Mouse (Mus musculus) bone marrow macrophage, adult 2 months (primary cell): ENCODE measurements around the gene Olfr577. TPM values are rescaled to one million over a fixed set of nuclear protein-coding genes. Genes with fewer than 3 reads are reported as not detected.

ENCODE experiments used
- H3K27ac ChIP-seq: 2 replicates; pipeline ENCODE4 v1.5.1; 2012; ENCODE audit warnings: low read depth, low read length; ENCODE audit not compliant: insufficient read depth
- H3K4me1 ChIP-seq: 2 replicates; pipeline ENCODE4 v1.6.1; 2012; ENCODE audit warnings: low read length; ENCODE audit not compliant: control insufficient read depth, insufficient read depth
- H3K4me3 ChIP-seq: 2 replicates; pipeline ENCODE4 v1.5.1; 2012; ENCODE audit warnings: mild to moderate bottlenecking, low read length, moderate library complexity; ENCODE audit not compliant: insufficient read depth
- CTCF ChIP-seq: IDR thresholded peaks from 2 replicates; pipeline ENCODE4 v1.5.1; 2012; ENCODE audit warnings: low read depth, mild to moderate bottlenecking, low read length, moderate library complexity
- POLR2A ChIP-seq: IDR thresholded peaks from 2 replicates; pipeline ENCODE4 v1.6.1; 2012; ENCODE audit warnings: mild to moderate bottlenecking, low read depth, low read length, borderline replicate concordance
- polyA plus RNA-seq: library from polyadenylated mRNA; stranded (reverse); fragments of >200 nt; gene quantifications from 2 replicates; pipeline ENCODE4 v1.2.4, GENCODE M21; 2012; ENCODE audit not compliant: missing spikeins, insufficient read depth, insufficient read length

Gene Olfr577
- polyA plus RNA-seq: not detected in 2 replicates

- Histone ChIP-seq H3K4me3 (no peak within 1 kb of the TSS), H3K27ac (no peak within 1 kb of the TSS), H3K4me1 (no peaks in the 10 kb centered on the region)
- TF ChIP-seq POLR2A (no peak), CTCF (no peak)
Measured at GRCm38 (mm10) chr7:102975843-102976242, at the start of gene Olfr577. Gene Olfr577 (minus strand): TSS chr7:102975943.

DNA sequence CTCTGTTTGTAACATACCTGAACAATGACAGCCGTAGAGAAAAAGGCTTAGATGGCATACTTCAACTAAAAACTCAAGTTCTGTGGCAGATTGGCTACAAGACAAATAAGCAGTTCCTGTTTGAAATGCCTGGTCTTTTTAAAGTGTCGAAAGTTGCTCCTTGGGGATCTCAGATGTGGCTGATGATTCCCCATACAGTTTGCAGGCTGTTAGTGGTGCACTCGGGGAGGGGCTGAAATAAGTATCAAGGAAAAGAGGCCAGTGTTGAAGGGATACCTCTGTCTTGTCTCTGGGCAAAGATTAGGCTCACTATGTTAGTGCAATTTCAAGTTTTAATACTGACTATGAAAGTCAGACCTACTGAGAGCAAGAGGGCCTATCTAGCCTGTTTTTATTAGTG is 13.5 kb upstream of the Olfr577 start, which contains the start of gene Olfr578:
Gene Olfr578, minus strand, starts transcription at position 101 of the 400 bp plus-strand sequence.
- Histone ChIP-seq H3K27ac (no peak within 1 kb of the TSS), H3K4me3 (no peak within 1 kb of the TSS), H3K4me1 (no peaks in the 10 kb centered on the region)
- TF ChIP-seq CTCF (no peak), POLR2A (no peak)

- H3K27ac ChIP-seq: no peak overlapping the region
- H3K4me3 ChIP-seq: no peak overlapping the region
- no peaks in the 10 kb centered on the region for H3K4me1 ChIP-seq
- TF ChIP-seq CTCF: no peak
- TF ChIP-seq POLR2A: no peak
Measured at GRCm38 (mm10) chr7:102974399-102974798, 1.3 kb downstream of the Olfr577 start.

DNA sequence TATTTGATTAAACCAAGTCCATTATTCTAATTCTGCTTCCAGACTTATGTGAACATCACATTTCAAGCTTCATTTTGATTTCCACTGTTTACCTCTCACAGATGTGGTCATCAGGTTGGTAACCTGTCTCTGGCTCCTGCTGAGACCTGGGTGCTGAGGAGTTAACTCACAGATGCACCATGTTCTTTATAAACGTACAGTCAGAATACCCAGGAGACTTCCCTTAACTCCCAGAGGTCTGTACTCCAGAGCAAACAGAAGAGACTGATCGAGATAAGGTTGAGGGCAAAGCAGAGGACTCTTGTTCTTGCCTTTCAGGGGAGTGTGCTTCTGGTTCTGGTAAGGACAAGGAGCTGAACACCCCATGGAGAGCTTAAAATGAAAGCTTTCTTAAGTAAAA is 13.4 kb downstream of the Olfr577 start, which contains the start of gene Olfr576:
Gene Olfr576, plus strand, starts transcription at position 301 of the 400 bp plus-strand sequence.
- Histone ChIP-seq H3K4me1 (no peaks in the 10 kb centered on the region), H3K27ac (no peak within 1 kb of the TSS), H3K4me3 (no peak within 1 kb of the TSS)
- TF ChIP-seq CTCF (no peak), POLR2A (no peak)

GRCm38 (mm10) chr7:102958593-102958992 is 17.1 kb downstream of the Olfr577 start, which contains the start of gene Olfr575:
Gene Olfr575 (minus strand): TSS chr7:102958775.
- no peak within 1 kb of the TSS for H3K27ac ChIP-seq
- TF ChIP-seq POLR2A (no peak), CTCF (no peak)
- H3K4me3 ChIP-seq: no peak within 1 kb of the TSS
- H3K4me1 ChIP-seq: no peaks in the 10 kb centered on the region

GRCm38 (mm10) chr7:102958137-102958536 is 17.6 kb downstream of the Olfr577 start:
- Histone ChIP-seq H3K4me3 (no peak overlapping the region), H3K27ac (no peak overlapping the region), H3K4me1 (no peaks in the 10 kb centered on the region)
- TF ChIP-seq CTCF (no peak), POLR2A (no peak)

GRCm38 (mm10) chr7:102950732-102951131 is 25.0 kb downstream of the Olfr577 start:
- TF ChIP-seq POLR2A: no peak
- no peak for TF ChIP-seq CTCF
- no peak overlapping the region for H3K27ac ChIP-seq
- no peaks in the 10 kb centered on the region for H3K4me1 ChIP-seq
- no peak overlapping the region for H3K4me3 ChIP-seq

- H3K4me3 ChIP-seq: no peak within 1 kb of the TSS
- TF ChIP-seq POLR2A (no peak), CTCF (no peak)
Measured at GRCm38 (mm10) chr7:102948167-102948566, 27.6 kb downstream of the Olfr577 start, which contains the start of gene Olfr574. Gene Olfr574 (plus strand): TSS chr7:102948467.

DNA sequence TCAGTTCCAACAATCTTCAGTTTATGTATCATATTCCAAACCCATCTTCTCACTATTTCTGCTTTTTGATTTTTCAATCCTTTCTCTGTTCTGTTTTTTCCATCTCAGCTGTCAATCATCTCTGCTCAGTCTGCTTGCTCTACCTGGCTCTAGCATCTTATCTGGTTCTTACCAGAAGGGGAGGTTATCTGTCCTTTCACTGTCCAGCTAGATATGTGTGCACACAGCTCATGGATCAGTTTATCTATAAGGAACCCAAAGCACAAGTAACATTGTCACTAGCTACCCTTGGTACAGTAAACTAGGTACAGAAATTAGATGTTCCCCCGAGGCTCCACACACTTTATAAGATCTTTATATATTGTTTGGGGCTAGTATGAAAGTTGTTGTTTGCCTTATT is 32.3 kb downstream of the Olfr577 start:
- H3K4me3 ChIP-seq: no peak overlapping the region

More at GRCm38 (mm10) chr7:102948167-102948566, 27.6 kb downstream of the Olfr577 start, which contains the start of gene Olfr574:
- no peak within 1 kb of the TSS for H3K27ac ChIP-seq
- no peaks in the 10 kb centered on the region for H3K4me1 ChIP-seq

GRCm38 (mm10) chr7:102942475-102942874 is 33.3 kb downstream of the Olfr577 start, which contains the start of gene Olfr573-ps1:
Gene Olfr573-ps1 (minus strand): TSS chr7:102942575.
- TF ChIP-seq CTCF: no peak
- TF ChIP-seq POLR2A: no peak
- H3K4me3 ChIP-seq: no peak within 1 kb of the TSS

More for the DNA sequence above, 32.3 kb downstream of the Olfr577 start:
- TF ChIP-seq CTCF (no peak), POLR2A (no peak)
- no peaks in the 10 kb centered on the region for H3K4me1 ChIP-seq
- H3K27ac ChIP-seq: no peak overlapping the region

DNA sequence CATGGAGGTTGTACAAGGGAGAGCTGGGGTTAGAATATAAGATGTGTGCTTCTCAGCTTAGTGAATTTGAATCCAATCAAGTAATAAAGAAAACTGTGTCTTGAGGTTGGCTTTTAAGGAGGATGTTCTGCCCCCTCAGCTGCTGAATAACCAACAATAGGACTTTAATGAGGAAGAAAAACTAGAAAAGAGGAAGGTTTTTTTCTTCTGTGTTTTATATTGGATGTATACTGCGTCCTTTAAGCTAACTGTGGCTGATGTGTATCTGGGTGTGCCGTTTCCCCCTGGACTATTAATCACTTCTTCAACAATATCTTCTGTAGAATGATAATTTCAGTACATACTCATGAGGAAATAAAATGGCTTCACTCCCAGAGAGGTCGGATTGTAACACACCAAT is 48.6 kb downstream of the Olfr577 start:
- Histone ChIP-seq H3K4me1 (no peaks in the 10 kb centered on the region), H3K4me3 (no peak overlapping the region), H3K27ac (no peak overlapping the region)
- no peak for TF ChIP-seq CTCF

More at GRCm38 (mm10) chr7:102942475-102942874, 33.3 kb downstream of the Olfr577 start, which contains the start of gene Olfr573-ps1:
- H3K27ac ChIP-seq: no peak within 1 kb of the TSS
- no peaks in the 10 kb centered on the region for H3K4me1 ChIP-seq
